Mouse (Mus musculus) E14TG2a.4 (cell line): ENCODE data around the gene Qtrt1.

Experiments
- CTCF ChIP-seq: conservative IDR thresholded peaks from 2 replicates; pipeline ENCODE4 v1.5.1; 2014; ENCODE audit warnings: low read length
- NANOG ChIP-seq: IDR thresholded peaks from 2 replicates; pipeline ENCODE4 v1.6.1; 2014; ENCODE audit warnings: borderline replicate concordance, low read length, mixed read lengths
- POU5F1 ChIP-seq: IDR thresholded peaks from 2 replicates; pipeline ENCODE4 v1.6.1; 2014; ENCODE audit warnings: low read length, borderline replicate concordance

- TF ChIP-seq CTCF (no peak), POU5F1 (no peak), NANOG (no peak)
Measured at GRCm38 (mm10) chr9:21440387-21440786, 28.8 kb downstream of the Qtrt1 start.
